Mouse (Mus musculus) adrenal gland, adult 10 weeks (tissue): ENCODE measurements around the gene Tmsb15l. TPM values are rescaled to one million over a fixed set of nuclear protein-coding genes. Genes with fewer than 3 reads are reported as not detected.

Source experiments
- polyA plus RNA-seq: library from polyadenylated mRNA; stranded (reverse); fragments of 350-450 nt; fragmentation: Illumina TruSeq; extraction: RNeasy Lipid Tissue Mini Kit (QIAGEN cat#74804); gene quantifications from one replicate; pipeline ENCODE4 v1.2.3, GENCODE M21; 2014; ENCODE audit warnings: low read depth, low replicate concordance

Tmsb15l gene
- polyA plus RNA-seq, result 27.9 TPM

GRCm38 (mm10) chrX:136976424-136977084 is at the start of gene Tmsb15l, which contains the start of gene Tmsb15b1:
Gene Tmsb15l, minus strand, starts transcription at chrX:136976869.
Gene Tmsb15b1, minus strand, starts transcription at chrX:136976874.

GRCm38 (mm10) chrX:136992978-136993547 is 16.4 kb upstream of the Tmsb15l start, which contains the start of gene Zcchc18:
Gene Zcchc18, plus strand, starts transcription at chrX:136993155.

GRCm38 (mm10) chrX:136975397-136975796 is 1.3 kb downstream of the Tmsb15l start, which contains the start of gene Tmsb15b2:
Gene Tmsb15b2, minus strand, starts transcription at chrX:136975497.

GRCm38 (mm10) chrX:136927031-136927430 is 49.6 kb downstream of the Tmsb15l start, which contains the start of gene H2bfm:
Gene H2bfm, plus strand, starts transcription at chrX:136927325.

Other genes with a start within 250 kb of the Tmsb15l start
- gene Morf4l2, start 233.2 kb downstream of the Tmsb15l start, polyA plus RNA-seq, result 663 TPM
- gene Glra4, start 196.7 kb downstream of the Tmsb15l start, polyA plus RNA-seq, result not detected
- gene Plp1, start 154.2 kb downstream of the Tmsb15l start, polyA plus RNA-seq, result 11.7 TPM
- 2.1 TPM for gene Rab9b, start 108.1 kb downstream of the Tmsb15l start, polyA plus RNA-seq
- not detected for gene H2bfm, start 49.5 kb downstream of the Tmsb15l start, polyA plus RNA-seq
- gene Tmsb15b2, start 1.4 kb downstream of the Tmsb15l start, polyA plus RNA-seq, result 234 TPM
- 14.9 TPM for gene Tmsb15b1, start within 50 bp of the Tmsb15l start, polyA plus RNA-seq
- gene Zcchc18, start 16.3 kb upstream of the Tmsb15l start, polyA plus RNA-seq, result 11.7 TPM
- 9.0 TPM for gene Slc25a53, start 61.4 kb upstream of the Tmsb15l start, polyA plus RNA-seq
- gene Fam199x, start 72.7 kb upstream of the Tmsb15l start, polyA plus RNA-seq, result 17.1 TPM
- not detected for gene Esx1, start 145.2 kb upstream of the Tmsb15l start, polyA plus RNA-seq